In the genomic region with DNA sequence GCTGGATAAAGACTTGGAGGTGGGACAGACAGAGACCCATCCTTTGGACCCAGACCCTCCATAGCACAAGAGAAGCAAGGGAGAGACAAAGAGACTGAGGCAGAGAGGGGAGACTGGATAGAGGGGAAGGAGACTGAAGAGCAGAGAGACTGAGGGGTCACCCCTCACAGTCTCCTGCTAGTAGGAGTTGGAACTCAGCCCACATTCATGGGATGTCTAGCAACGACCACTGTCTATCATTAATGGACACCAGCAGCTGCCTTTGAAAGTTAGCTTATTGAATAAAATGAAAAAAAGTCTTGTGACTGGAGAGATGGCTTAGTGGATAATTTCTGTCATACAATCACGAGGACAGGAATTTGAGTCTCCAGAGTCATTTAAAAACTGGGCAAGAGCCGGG, we compare ENCODE assay signal across 10 mouse cellular contexts. TPM values are rescaled to one million over a fixed set of nuclear protein-coding genes. Genes with fewer than 3 reads are reported as not detected.
DNase-seq lines count a peak whose midpoint lies in the region; ATAC-seq and TF ChIP-seq lines count a peak whose summit lies in the region.
"Had no signal": no experiment of that assay in that cellular context is flagged by ENCODE, and none has a peak within 500 bp of the region (broad histone marks: within the 10 kb centered on the region; RNA-seq: fewer than 3 reads in every experiment).

No protein-coding gene starts in this region.

- WGBS in heart, adult 2 months: 56% methylated on average over 3 of the region's 3 CpGs
- WGBS in kidney, embryonic 16.5 days: 69% methylated on average over 3 of the region's 3 CpGs
- 91% methylated on average over 3 of the region's 3 CpGs for WGBS in limb, embryonic 11.5 days

- H3K27me3 ChIP-seq in heart, adult 2 months (ENCODE audit: control insufficient read depth, insufficient read depth, low read length): no peaks in the 10 kb centered on the region
- H3K27me3 ChIP-seq in kidney, embryonic 16.5 days (ENCODE audit: insufficient read depth, low read length): no peaks in the 10 kb centered on the region
- no peaks in the 10 kb centered on the region for H3K27me3 ChIP-seq in ES-Bruce4 (ENCODE audit: control insufficient read depth, insufficient read depth, low read length, poor library complexity, severe bottlenecking)
- no peaks in the 10 kb centered on the region for H3K27me3 ChIP-seq in limb, embryonic 11.5 days (ENCODE audit: control insufficient read depth, insufficient read depth, low read length)

- no peak for DNase-seq in heart, adult 2 months
- no peak for DNase-seq in heart, adult 9 months (ENCODE audit: low spot score in 2 of 2)
- DNase-seq in kidney, adult 8-10 months: no peak
- no peak for DNase-seq in limb, embryonic 11.5 days (ENCODE audit: low spot score)
- no peak for DNase-seq in layer of hippocampus, adult 11-12 months (ENCODE audit: low spot score)
- no peak for DNase-seq in gastrocnemius, postnatal 36 days
- DNase-seq: left cerebral cortex, postnatal 4 days had no signal

- no peak overlapping the region for H3K4me2 ChIP-seq in kidney, embryonic 16.5 days (replicated peaks; ENCODE audit: low read depth, low read length)
- H3K4me2 ChIP-seq in limb, embryonic 11.5 days (ENCODE audit: low read depth, severe bottlenecking): no peak overlapping the region

- no peak for TF ChIP-seq POLR2A in heart, adult 2 months (IDR thresholded peaks at IDR 0.05; ENCODE audit: insufficient read depth, low read depth, low read length)
- TF ChIP-seq POLR2A in ES-Bruce4 (IDR thresholded peaks at IDR 0.05; ENCODE audit: insufficient read depth, low read length): no peak

- no peak for TF ChIP-seq CTCF in heart, adult 2 months (IDR thresholded peaks at IDR 0.05)
- TF ChIP-seq CTCF in ES-Bruce4 (IDR thresholded peaks at IDR 0.05; ENCODE audit: low read depth, low read length): no peak

- H3K27ac ChIP-seq in heart, adult 2 months: peak overlapping the region; percentile 51
- peak overlapping the region; percentile 64 for H3K27ac ChIP-seq in kidney, embryonic 16.5 days (ENCODE audit: low read length)
- peak overlapping the region; percentile 94 for H3K27ac ChIP-seq in ES-Bruce4 (ENCODE audit: insufficient read depth, low read length)
- 0 out of 2 replicates have a peak overlapping the region, but pooled peaks have one; percentile 30 for H3K27ac ChIP-seq in limb, embryonic 11.5 days (replicated peaks; ENCODE audit: low read depth, low read length)

- H3K36me3 ChIP-seq in heart, adult 2 months (ENCODE audit: control insufficient read depth, insufficient read depth, low read length): no peaks in the 10 kb centered on the region
- H3K36me3 ChIP-seq in kidney, embryonic 16.5 days (ENCODE audit: insufficient read depth, low read length): peaks cover 8% of the 10 kb centered on the region
- peaks cover 9% of the 10 kb centered on the region; the same call in 1 of the 2 replicates for H3K36me3 ChIP-seq in ES-Bruce4 (ENCODE audit: control insufficient read depth, insufficient read depth, low read length, poor library complexity, severe bottlenecking)
- no peaks in the 10 kb centered on the region for H3K36me3 ChIP-seq in limb, embryonic 11.5 days (ENCODE audit: control insufficient read depth, insufficient read depth, low read length)

- peaks cover 1% of the 10 kb centered on the region; the same call in 1 of the 2 replicates for H3K4me1 ChIP-seq in heart, adult 2 months (ENCODE audit: control insufficient read depth, insufficient read depth, low read length)
- H3K4me1 ChIP-seq in kidney, embryonic 16.5 days (ENCODE audit: insufficient read depth, low read length): peaks cover 13% of the 10 kb centered on the region
- peaks cover 2% of the 10 kb centered on the region for H3K4me1 ChIP-seq in ES-Bruce4 (ENCODE audit: control insufficient read depth, insufficient read depth, low read length)
- H3K4me1 ChIP-seq in limb, embryonic 11.5 days (ENCODE audit: control insufficient read depth, insufficient read depth, low read length): 0 out of 2 replicates have a peak, but pooled peaks cover 2% of the 10 kb centered on the region

- intact Hi-C loops in heart, adult 2 months (cut with DNase I): loop anchor here (2.0 kb wide), 1 partner anchor 40 kb away; no protein-coding TSS in a partner anchor
- intact Hi-C loops in gastrocnemius, postnatal 36 days (cut with DNase I): no loop called here

- no peak for ATAC-seq in kidney, embryonic 16.5 days (ENCODE audit: low FRiP score, low TSS enrichment)
- no peak for ATAC-seq in limb, embryonic 11.5 days (ENCODE audit: insufficient number of reproducible peaks, low FRiP score, low TSS enrichment, low read depth)

- H3K79me2 ChIP-seq in heart, adult 2 months (replicated peaks; ENCODE audit: control insufficient read depth, insufficient read depth, low read length): no peaks in the 10 kb centered on the region

- TF ChIP-seq EP300 in heart, adult 2 months (IDR thresholded peaks at IDR 0.05; ENCODE audit: insufficient read depth, low read depth, low read length): no peak
- no peak for TF ChIP-seq EP300 in ES-Bruce4 (IDR thresholded peaks at IDR 0.05; ENCODE audit: insufficient read depth, low read depth, low read length)

- H3K9ac ChIP-seq in heart, adult 2 months (ENCODE audit: low read depth, low read length): no peak overlapping the region
- H3K9ac ChIP-seq in kidney, embryonic 16.5 days (replicated peaks; ENCODE audit: low read length): no peak overlapping the region
- peak overlapping the region; percentile 42 for H3K9ac ChIP-seq in ES-Bruce4 (ENCODE audit: low read depth, poor library complexity, severe bottlenecking)
- H3K9ac ChIP-seq in limb, embryonic 11.5 days (ENCODE audit: low read length): no peak overlapping the region

- H3K4me3 ChIP-seq in heart, adult 2 months: no peak overlapping the region
- H3K4me3 ChIP-seq in kidney, embryonic 16.5 days (ENCODE audit: low read length): no peak overlapping the region
- peak overlapping the region; percentile 37; the same call in 1 of the 2 replicates for H3K4me3 ChIP-seq in ES-Bruce4 (ENCODE audit: low read depth, low read length)
- no peak overlapping the region for H3K4me3 ChIP-seq in limb, embryonic 11.5 days (ENCODE audit: low read depth, low read length)

- no peaks in the 10 kb centered on the region for H3K9me3 ChIP-seq in kidney, embryonic 16.5 days (ENCODE audit: low read length)
- no peaks in the 10 kb centered on the region for H3K9me3 ChIP-seq in ES-Bruce4 (replicated peaks; ENCODE audit: control insufficient read depth, insufficient read depth, low read length, poor library complexity, severe bottlenecking)
- H3K9me3 ChIP-seq in limb, embryonic 11.5 days (ENCODE audit: control insufficient read depth, low read length): no peaks in the 10 kb centered on the region

RNA-seq across cellular contexts. Expression of gene Stoml1, which starts 14.1 kb away (rescaled TPM):
- total RNA-seq in heart, adult 2 months (2021): 1 to 10 TPM; 9.2 to 9.6 TPM
- 23.4 and 29.4 TPM in 2 replicates for polyA plus RNA-seq in heart, adult 2 months (2012; rRNA removed)
- polyA plus RNA-seq in kidney, embryonic 16.5 days (2015; fragmentation: Nextera tagmentation; extraction: Ambion mirVana): 33.8 and 35.8 TPM in 2 replicates
- 24.6 and 26.5 TPM in 2 replicates for polyA plus RNA-seq in ES-Bruce4 (2011; ENCODE audit: insufficient read depth, insufficient read length, low read depth, missing spikeins)
- polyA plus RNA-seq in limb, embryonic 11.5 days (2014; fragmentation: Nextera tagmentation; extraction: Ambion mirVana): 19.2 and 24.3 TPM in 2 replicates
- total RNA-seq in gastrocnemius, postnatal 36 days (2021): 1 to 10 TPM; 5.5 to 7.5 TPM

RNA-seq across cellular contexts. Expression of gene Pml, which starts 17.5 kb away (rescaled TPM):
- total RNA-seq in heart, adult 2 months (2021): 1 to 10 TPM; 7.5 to 8.2 TPM
- 10.4 and 10.5 TPM in 2 replicates for polyA plus RNA-seq in heart, adult 2 months (2012; rRNA removed)
- polyA plus RNA-seq in kidney, embryonic 16.5 days (2015; fragmentation: Nextera tagmentation; extraction: Ambion mirVana): 26.7 TPM in 2 replicates
- polyA plus RNA-seq in ES-Bruce4 (2011; ENCODE audit: insufficient read depth, insufficient read length, low read depth, missing spikeins): 198 and 200 TPM in 2 replicates
- 18.7 and 19.6 TPM in 2 replicates for polyA plus RNA-seq in limb, embryonic 11.5 days (2014; fragmentation: Nextera tagmentation; extraction: Ambion mirVana)
- total RNA-seq in gastrocnemius, postnatal 36 days (2021): 1 to 10 TPM; 4.0 to 4.3 TPM

RNA-seq across cellular contexts. Expression of gene Loxl1, which starts 45.9 kb away (rescaled TPM):
- total RNA-seq in heart, adult 2 months (2021): 10 to 100 TPM; 22.1 to 28.4 TPM
- 57.5 and 59.7 TPM in 2 replicates for polyA plus RNA-seq in heart, adult 2 months (2012; rRNA removed)
- 32.7 and 36.6 TPM in 2 replicates for polyA plus RNA-seq in kidney, embryonic 16.5 days (2015; fragmentation: Nextera tagmentation; extraction: Ambion mirVana)
- polyA plus RNA-seq in ES-Bruce4 (2011; ENCODE audit: insufficient read depth, insufficient read length, low read depth, missing spikeins): 3.4 and 3.6 TPM in 2 replicates
- polyA plus RNA-seq in limb, embryonic 11.5 days (2014; fragmentation: Nextera tagmentation; extraction: Ambion mirVana): 15.1 and 16.0 TPM in 2 replicates
- 10 to 100 TPM; 13.9 to 14.3 TPM for total RNA-seq in gastrocnemius, postnatal 36 days (2021)
- total RNA-seq: monocyte, adult 5-6 weeks had no signal

Comparison
In these comparisons a context has a peak if more than half of its experiments do, and no peak if none do; other contexts are left out.
1. H3K27ac ChIP-seq: peak in every context shown above with its lines; median percentile 94 in ES-Bruce4; 64 in kidney, embryonic 16.5 days; 51 in heart, adult 2 months; 30 in limb, embryonic 11.5 days.